Mouse (Mus musculus): ENCODE measurements around the gene Artn. TPM values are rescaled to one million over a fixed set of nuclear protein-coding genes. Genes with fewer than 3 reads are reported as not detected.
A peak's percentile ranks its signal among the peaks of the same experiment; 100 is the strongest.

Artn gene
- polyA plus RNA-seq, 1 experiment from 2014 or later, result 0.87 TPM

GRCm38 (mm10) chr4:117904761-117905160 is 24.8 kb downstream of the Artn start:
- no peak overlapping the region for H3K4me3 ChIP-seq
- H3K9ac ChIP-seq, result no peak overlapping the region
- no peaks in the 10 kb centered on the region for H3K27me3 ChIP-seq
- H3K4me2 ChIP-seq, result no peak overlapping the region
- no peak for ATAC-seq (ENCODE audit: low FRiP score, low read depth)
- no peaks in the 10 kb centered on the region for H3K9me3 ChIP-seq
- H3K27ac ChIP-seq (replicated peaks), result no peak overlapping the region
- peaks cover 23% of the 10 kb centered on the region for H3K4me1 ChIP-seq (replicated peaks)
- peaks cover 47% of the 10 kb centered on the region for H3K36me3 ChIP-seq
- WGBS, result 91% methylated on average over 8 of the region's 8 CpGs

GRCm38 (mm10) chr4:117904094-117904493 is 25.5 kb downstream of the Artn start:
- no peak overlapping the region for H3K4me2 ChIP-seq
- H3K9me3 ChIP-seq, result no peaks in the 10 kb centered on the region
- H3K27ac ChIP-seq (replicated peaks), result no peak overlapping the region
- H3K4me3 ChIP-seq, result no peak overlapping the region
- H3K4me1 ChIP-seq (replicated peaks), result peaks cover 16% of the 10 kb centered on the region
- no peaks in the 10 kb centered on the region for H3K27me3 ChIP-seq
- H3K9ac ChIP-seq, result no peak overlapping the region
- WGBS, result 89% methylated on average over 10 of the region's 10 CpGs
- peaks cover 54% of the 10 kb centered on the region for H3K36me3 ChIP-seq
- no peak for ATAC-seq (ENCODE audit: low FRiP score, low read depth)

- no peak overlapping the region for H3K27ac ChIP-seq (replicated peaks)
Measured at GRCm38 (mm10) chr4:117898111-117898510, 31.5 kb downstream of the Artn start.

GRCm38 (mm10) chr4:117896031-117896430 is 33.5 kb downstream of the Artn start:
- WGBS, result 92% methylated on average over 6 of the region's 6 CpGs
- no peak for ATAC-seq (ENCODE audit: low FRiP score, low read depth)
- Histone ChIP-seq H3K4me1 (replicated peaks) (peaks cover 8% of the 10 kb centered on the region), H3K36me3 (peaks cover 55% of the 10 kb centered on the region), H3K27me3 (no peaks in the 10 kb centered on the region), H3K4me2 (no peak overlapping the region), H3K9me3 (no peaks in the 10 kb centered on the region), H3K9ac (no peak overlapping the region), H3K27ac (replicated peaks) (no peak overlapping the region), H3K4me3 (no peak overlapping the region)

More at GRCm38 (mm10) chr4:117898111-117898510, 31.5 kb downstream of the Artn start:
- H3K9ac ChIP-seq, result no peak overlapping the region
- 86% methylated on average over 3 of the region's 3 CpGs for whole genome bisulfite sequencing
- no peaks in the 10 kb centered on the region for H3K27me3 ChIP-seq
- H3K4me1 ChIP-seq (replicated peaks), result no peaks in the 10 kb centered on the region
- no peak for ATAC-seq (ENCODE audit: low FRiP score, low read depth)
- peaks cover 75% of the 10 kb centered on the region for H3K36me3 ChIP-seq
- H3K4me3 ChIP-seq, result no peak overlapping the region
- no peak overlapping the region for H3K4me2 ChIP-seq
- H3K9me3 ChIP-seq, result no peaks in the 10 kb centered on the region

- H3K4me3 ChIP-seq, result no peak overlapping the region
- H3K4me2 ChIP-seq, result no peak overlapping the region
- ATAC-seq (ENCODE audit: low FRiP score, low read depth), result no peak
- H3K9me3 ChIP-seq, result no peaks in the 10 kb centered on the region
- H3K9ac ChIP-seq, result no peak overlapping the region
- peaks cover 13% of the 10 kb centered on the region for H3K4me1 ChIP-seq (replicated peaks)
- H3K27ac ChIP-seq (replicated peaks), result no peak overlapping the region
- 75% methylated on average over 7 of the region's 7 CpGs for WGBS
- H3K36me3 ChIP-seq, result peaks cover 48% of the 10 kb centered on the region
- H3K27me3 ChIP-seq, result no peaks in the 10 kb centered on the region
Measured at GRCm38 (mm10) chr4:117895339-117895738, 34.2 kb downstream of the Artn start.

GRCm38 (mm10) chr4:117894601-117895000 is 35.0 kb downstream of the Artn start:
- no peak for ATAC-seq (ENCODE audit: low FRiP score, low read depth)
- WGBS, result 94% methylated on average over 8 of the region's 8 CpGs
- no peak overlapping the region for H3K9ac ChIP-seq
- H3K4me1 ChIP-seq (replicated peaks), result peaks cover 13% of the 10 kb centered on the region
- peaks cover 40% of the 10 kb centered on the region for H3K36me3 ChIP-seq
- H3K27ac ChIP-seq (replicated peaks), result no peak overlapping the region
- no peak overlapping the region for H3K4me2 ChIP-seq
- no peaks in the 10 kb centered on the region for H3K9me3 ChIP-seq
- no peak overlapping the region for H3K4me3 ChIP-seq
- no peaks in the 10 kb centered on the region for H3K27me3 ChIP-seq

GRCm38 (mm10) chr4:117893376-117893775 is 36.2 kb downstream of the Artn start:
- Histone ChIP-seq H3K4me2 (no peak overlapping the region), H3K9me3 (no peaks in the 10 kb centered on the region), H3K9ac (no peak overlapping the region), H3K27me3 (no peaks in the 10 kb centered on the region), H3K27ac (replicated peaks) (no peak overlapping the region), H3K36me3 (peaks cover 35% of the 10 kb centered on the region), H3K4me1 (replicated peaks) (peaks cover 13% of the 10 kb centered on the region), H3K4me3 (no peak overlapping the region)
- no peak for ATAC-seq (ENCODE audit: low FRiP score, low read depth)
- WGBS, result 30% methylated on average over 9 of the region's 9 CpGs

- WGBS, result under 1% methylated on average over 21 of the region's 21 CpGs
- H3K4me2 ChIP-seq, result peak within 1 kb of the TSS; percentile 67
- H3K36me3 ChIP-seq, result peaks cover 27% of the 10 kb centered on the region
- H3K4me1 ChIP-seq (replicated peaks), result peaks cover 16% of the 10 kb centered on the region
- H3K27ac ChIP-seq (replicated peaks), result no peak within 1 kb of the TSS
- ATAC-seq (ENCODE audit: low FRiP score, low read depth), result peak; percentile 87
- H3K27me3 ChIP-seq, result no peaks in the 10 kb centered on the region
- H3K9ac ChIP-seq, result peak within 1 kb of the TSS; percentile 30
- peak within 1 kb of the TSS; percentile 56 for H3K4me3 ChIP-seq
- H3K9me3 ChIP-seq, result no peaks in the 10 kb centered on the region
Measured at GRCm38 (mm10) chr4:117891738-117892161, 37.8 kb downstream of the Artn start, which contains the start of gene Dph2. Gene Dph2 (minus strand): TSS chr4:117892032.

GRCm38 (mm10) chr4:117890750-117891149 is 38.8 kb downstream of the Artn start:
- peaks cover 25% of the 10 kb centered on the region for H3K4me1 ChIP-seq (replicated peaks)
- no peak overlapping the region for H3K9ac ChIP-seq
- peaks cover 24% of the 10 kb centered on the region for H3K36me3 ChIP-seq
- no peaks in the 10 kb centered on the region for H3K9me3 ChIP-seq
- peak overlapping the region; percentile 67 for H3K4me2 ChIP-seq
- no peak overlapping the region for H3K27ac ChIP-seq (replicated peaks)
- peak overlapping the region; percentile 56 for H3K4me3 ChIP-seq
- ATAC-seq (ENCODE audit: low FRiP score, low read depth), result no peak
- WGBS, result 70% methylated on average over 8 of the region's 8 CpGs
- no peaks in the 10 kb centered on the region for H3K27me3 ChIP-seq

- no peak overlapping the region for H3K4me3 ChIP-seq
Measured at GRCm38 (mm10) chr4:117890031-117890430, 39.5 kb downstream of the Artn start.

GRCm38 (mm10) chr4:117889471-117889870 is 40.1 kb downstream of the Artn start:
- Histone ChIP-seq H3K27me3 (no peaks in the 10 kb centered on the region), H3K4me3 (no peak overlapping the region), H3K4me1 (replicated peaks) (peaks cover 35% of the 10 kb centered on the region), H3K36me3 (peaks cover 20% of the 10 kb centered on the region), H3K9me3 (no peaks in the 10 kb centered on the region), H3K9ac (no peak overlapping the region), H3K4me2 (no peak overlapping the region), H3K27ac (replicated peaks) (no peak overlapping the region)
- no peak for ATAC-seq (ENCODE audit: low FRiP score, low read depth)
- 95% methylated on average over 15 of the region's 15 CpGs for WGBS

More at GRCm38 (mm10) chr4:117890031-117890430, 39.5 kb downstream of the Artn start:
- peaks cover 23% of the 10 kb centered on the region for H3K36me3 ChIP-seq
- no peak overlapping the region for H3K27ac ChIP-seq (replicated peaks)
- no peaks in the 10 kb centered on the region for H3K9me3 ChIP-seq
- 90% methylated on average over 14 of the region's 14 CpGs for WGBS
- no peak for ATAC-seq (ENCODE audit: low FRiP score, low read depth)
- H3K4me2 ChIP-seq, result no peak overlapping the region
- no peak overlapping the region for H3K9ac ChIP-seq
- H3K4me1 ChIP-seq (replicated peaks), result peaks cover 32% of the 10 kb centered on the region
- H3K27me3 ChIP-seq, result no peaks in the 10 kb centered on the region

- ATAC-seq (ENCODE audit: low FRiP score, low read depth), result no peak
- no peak overlapping the region for H3K27ac ChIP-seq (replicated peaks)
- H3K9ac ChIP-seq, result peak overlapping the region; percentile 61; the same call in 1 of the 2 replicates
- 75% methylated on average over 2 of the region's 2 CpGs for WGBS
- H3K4me3 ChIP-seq, result peak overlapping the region; percentile 98
- no peaks in the 10 kb centered on the region for H3K9me3 ChIP-seq
- no peaks in the 10 kb centered on the region for H3K27me3 ChIP-seq
- peaks cover 18% of the 10 kb centered on the region for H3K36me3 ChIP-seq
- peak overlapping the region; percentile 83 for H3K4me2 ChIP-seq
- peaks cover 46% of the 10 kb centered on the region for H3K4me1 ChIP-seq (replicated peaks)
Measured at GRCm38 (mm10) chr4:117887920-117888319, 41.6 kb downstream of the Artn start.

GRCm38 (mm10) chr4:117887133-117887532 is 42.4 kb downstream of the Artn start, which contains the start of gene Atp6v0b:
Gene Atp6v0b (minus strand): TSS chr4:117887333.
- WGBS, result under 1% methylated on average over 37 of the region's 37 CpGs

More at GRCm38 (mm10) chr4:117887133-117887532, 42.4 kb downstream of the Artn start, which contains the start of gene Atp6v0b:
- H3K27ac ChIP-seq (replicated peaks), result peak within 1 kb of the TSS; percentile 64
- peaks cover 51% of the 10 kb centered on the region for H3K4me1 ChIP-seq (replicated peaks)
- H3K9me3 ChIP-seq, result no peaks in the 10 kb centered on the region
- H3K4me3 ChIP-seq, result peak within 1 kb of the TSS; percentile 98
- ATAC-seq (ENCODE audit: low FRiP score, low read depth), result peak; percentile 86
- peaks cover 18% of the 10 kb centered on the region for H3K36me3 ChIP-seq
- H3K4me2 ChIP-seq, result peak within 1 kb of the TSS; percentile 83
- peak within 1 kb of the TSS; percentile 93 for H3K9ac ChIP-seq
- H3K27me3 ChIP-seq, result no peaks in the 10 kb centered on the region

All from hindbrain, embryonic 15.5 days (tissue).